Mouse (Mus musculus) gastrocnemius, postnatal 10 days (tissue): ENCODE results near the gene Gm13694. TPM values are rescaled to one million over a fixed set of nuclear protein-coding genes. Genes with fewer than 3 reads are reported as not detected.
"Not testable (repeated sequence)": the region's sequence is repeated elsewhere in the genome, so short reads cannot be mapped to it uniquely, and the experiment has no call there.

Source experiments
- DNase-seq: peaks from one replicate; pipeline ENCODE4 v3.0.0; 2021; ENCODE audit warnings: mixed read lengths
- long read RNA-seq, 2 experiments: library from polyadenylated mRNA; stranded (forward); transcript quantifications; one replicate each; pipeline ENCODE4 v2.0.0; 2021
- total RNA-seq, 2 experiments: library from RNA; stranded (reverse); gene quantifications; 2 replicates each; pipeline ENCODE4 v1.2.3; 2021

Gm13694 gene
- total RNA-seq, result 1 to 10 TPM in 1 of 2 experiments, under 1 TPM in 1; 0.96 to 1.2 TPM
- long read RNA-seq, experiment 1, result 0 reads
- long read RNA-seq, experiment 2, partial matches to known transcripts, result 0 of 1 reads
- long read RNA-seq, experiment 2, other reads (novel, unspliced or antisense), result 0 of 1 reads

GRCm38 (mm10) chr2:83978633-83979032 lies at the start of gene Gm13694:
TSS of gene Gm13694 (plus strand) at chr2:83978933.
- DNase-seq, result not testable (repeated sequence)

GRCm38 (mm10) chr2:83929478-83930088 lies 49.1 kb upstream of the Gm13694 start:
- DNase-seq, result no peak

GRCm38 (mm10) chr2:83940931-83941361 lies 37.8 kb upstream of the Gm13694 start, which contains the start of gene Zswim2:
TSS of gene Zswim2 (minus strand) at chr2:83941228.
- DNase-seq, result peak; percentile 36

- DNase-seq, result no peak
Measured at GRCm38 (mm10) chr2:83941378-83941777, 37.4 kb upstream of the Gm13694 start.

GRCm38 (mm10) chr2:83941792-83942191 lies 36.9 kb upstream of the Gm13694 start:
- no peak for DNase-seq

GRCm38 (mm10) chr2:83955393-83955792 lies 23.3 kb upstream of the Gm13694 start, which contains the start of gene Gm13698:
TSS of gene Gm13698 (plus strand) at chr2:83955693.
- not testable (repeated sequence) for DNase-seq

GRCm38 (mm10) chr2:83961203-83961602 lies 17.5 kb upstream of the Gm13694 start, which contains the start of gene Gm13693:
TSS of gene Gm13693 (plus strand) at chr2:83961503.
- DNase-seq, result not testable (repeated sequence)

- DNase-seq, result not testable (repeated sequence)
Measured at GRCm38 (mm10) chr2:83967013-83967412, 11.7 kb upstream of the Gm13694 start, which contains the start of gene Gm13695. TSS of gene Gm13695 (plus strand) at chr2:83967313.

- DNase-seq, result not testable (repeated sequence)
Measured at GRCm38 (mm10) chr2:83972823-83973222, 5.9 kb upstream of the Gm13694 start, which contains the start of gene Gm13696. TSS of gene Gm13696 (plus strand) at chr2:83973123.

- DNase-seq, result not testable (repeated sequence)
Measured at GRCm38 (mm10) chr2:83984443-83984842, 5.7 kb downstream of the Gm13694 start, which contains the start of gene Gm13697. TSS of gene Gm13697 (plus strand) at chr2:83984743.

GRCm38 (mm10) chr2:83990253-83990652 lies 11.5 kb downstream of the Gm13694 start, which contains the start of gene Gm13691:
TSS of gene Gm13691 (plus strand) at chr2:83990553.
- not testable (repeated sequence) for DNase-seq

GRCm38 (mm10) chr2:83993639-83994255 lies 15.0 kb downstream of the Gm13694 start:
- DNase-seq, result not testable (repeated sequence)

GRCm38 (mm10) chr2:83994526-83994925 lies 15.8 kb downstream of the Gm13694 start:
- DNase-seq, result not testable (repeated sequence)

- DNase-seq, result no peak
Measured at GRCm38 (mm10) chr2:84008913-84009312, 30.2 kb downstream of the Gm13694 start.

GRCm38 (mm10) chr2:84009818-84010217 lies 31.1 kb downstream of the Gm13694 start:
- DNase-seq, result no peak

GRCm38 (mm10) chr2:84014572-84014971 lies 35.8 kb downstream of the Gm13694 start:
- DNase-seq, result no peak

GRCm38 (mm10) chr2:84016291-84016690 lies 37.6 kb downstream of the Gm13694 start:
- not testable (repeated sequence) for DNase-seq

GRCm38 (mm10) chr2:84018330-84018729 lies 39.6 kb downstream of the Gm13694 start:
- no peak for DNase-seq

- DNase-seq, result no peak
Measured at GRCm38 (mm10) chr2:84019519-84020305, 41.0 kb downstream of the Gm13694 start.

- DNase-seq, result no peak
Measured at GRCm38 (mm10) chr2:84021930-84022329, 43.2 kb downstream of the Gm13694 start.

GRCm38 (mm10) chr2:84022905-84023304 lies 44.2 kb downstream of the Gm13694 start:
- DNase-seq, result no peak

GRCm38 (mm10) chr2:84023319-84023718 lies 44.6 kb downstream of the Gm13694 start:
- no peak for DNase-seq
